8 mouse cellular contexts compared by ENCODE assay signal in the genomic region with DNA sequence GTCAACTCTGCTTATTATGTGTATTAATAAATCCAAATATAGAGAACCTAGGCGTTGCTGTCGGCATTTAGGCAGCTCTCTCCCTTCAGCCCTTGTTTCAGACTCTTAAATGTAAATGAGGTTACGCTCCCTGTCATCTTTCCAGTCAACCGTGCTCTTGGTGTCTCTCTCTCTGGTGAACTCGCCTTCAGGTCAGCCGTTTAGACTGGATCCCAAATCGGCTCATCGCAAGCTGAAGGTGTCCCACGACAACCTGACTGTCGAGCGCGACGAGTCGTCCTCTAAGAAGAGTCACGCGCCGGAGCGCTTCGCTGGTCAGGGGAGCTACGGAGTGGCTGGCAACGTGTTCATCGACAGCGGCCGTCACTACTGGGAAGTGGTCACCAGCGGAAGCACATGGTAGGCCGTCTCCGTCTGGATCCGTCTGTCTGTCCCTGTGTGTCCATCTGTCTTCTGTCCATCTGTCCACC. TPM values are rescaled to one million over a fixed set of nuclear protein-coding genes. Genes with fewer than 3 reads are reported as not detected.
DNase-seq lines count a peak whose midpoint lies in the region; ATAC-seq and TF ChIP-seq lines count a peak whose summit lies in the region.
"Not testable (repeated sequence)": the region's sequence is repeated elsewhere in the genome, so short reads cannot be mapped to it uniquely, and the experiment has no call there.

No protein-coding gene starts in this region.

- H3K9me3 ChIP-seq in hindbrain, embryonic 14.5 days (ENCODE audit: control insufficient read depth, low read length): peaks cover 73% of the 10 kb centered on the region
- H3K9me3 ChIP-seq in lung, postnatal 0 days (ENCODE audit: low read length): peaks cover 36% of the 10 kb centered on the region

- TF ChIP-seq EP300 in lung, postnatal 0 days (IDR thresholded peaks at IDR 0.05): not testable (repeated sequence)

- H3K36me3 ChIP-seq in hindbrain, embryonic 14.5 days (replicated peaks; ENCODE audit: control insufficient read depth, insufficient read depth): peaks cover 75% of the 10 kb centered on the region
- H3K36me3 ChIP-seq in lung, postnatal 0 days (ENCODE audit: insufficient read depth, low read length): peaks cover 11% of the 10 kb centered on the region; the same call in 1 of the 2 replicates

- H3K9ac ChIP-seq in hindbrain, embryonic 14.5 days; lung, postnatal 0 days (replicated peaks; ENCODE audit: low read depth): not testable (repeated sequence)

- H3K4me1 ChIP-seq in hindbrain, embryonic 14.5 days (replicated peaks; ENCODE audit: control insufficient read depth, insufficient read depth, low read length); lung, postnatal 0 days (ENCODE audit: insufficient read depth, low read depth, low read length): not testable (repeated sequence)

- not testable (repeated sequence) for TF ChIP-seq CTCF in lung, postnatal 0 days (IDR thresholded peaks at IDR 0.05)

- 85% methylated on average over 28 of the region's 28 CpGs for WGBS in hindbrain, embryonic 14.5 days
- WGBS in lung, postnatal 0 days: 59% methylated on average over 28 of the region's 28 CpGs

- 0 out of 2 replicates have a peak, but pooled peaks have one; percentile 0 for ATAC-seq in hindbrain, embryonic 14.5 days (ENCODE audit: low FRiP score)
- ATAC-seq in lung, postnatal 0 days: not testable (repeated sequence)

- H3K27me3 ChIP-seq in hindbrain, embryonic 14.5 days (ENCODE audit: control insufficient read depth, insufficient read depth, low read length); lung, postnatal 0 days (replicated peaks; ENCODE audit: insufficient read depth, low read length): not testable (repeated sequence)

- H3K27ac ChIP-seq in hindbrain, embryonic 14.5 days: peak overlapping the region; percentile 0; the same call in 1 of the 2 replicates
- H3K27ac ChIP-seq in lung, postnatal 0 days (ENCODE audit: low read length): not testable (repeated sequence)

- H3K4me2 ChIP-seq in hindbrain, embryonic 14.5 days (replicated peaks); lung, postnatal 0 days (replicated peaks; ENCODE audit: low read depth, low read length): not testable (repeated sequence)

- H3K4me3 ChIP-seq in hindbrain, embryonic 14.5 days (replicated peaks; ENCODE audit: low read length); lung, postnatal 0 days (ENCODE audit: low read depth, low read length): not testable (repeated sequence)

- peak; percentile 25 for DNase-seq in T-cell, adult 2 months (ENCODE audit: low spot score)
- peak; percentile 57 to 67 for DNase-seq in cerebellum, postnatal 25 days
- DNase-seq in frontal cortex, postnatal 14 days (ENCODE audit: low spot score in 2 of 2): peak; percentile 71 to 82
- DNase-seq in hindbrain, embryonic 14.5 days (ENCODE audit: low spot score): peak; percentile 35
- DNase-seq in layer of hippocampus, postnatal 14 days (ENCODE audit: low spot score in 2 of 2): peak; percentile 67 to 72
- peak; percentile 12 for DNase-seq in lung, postnatal 0 days (ENCODE audit: low spot score)
- DNase-seq in ovary, adult 18-20 months (ENCODE audit: low spot score): peak; percentile 80
- DNase-seq in thymus, postnatal 4 days: peak; percentile 70

RNA-seq across cellular contexts. Expression of a gene that starts 22.1 kb away (rescaled TPM):
- polyA plus RNA-seq in hindbrain, embryonic 14.5 days (2014; fragmentation: Nextera tagmentation; extraction: Ambion mirVana): 109 and 130 TPM in 2 replicates
- 100 to 1,000 TPM; 225 to 399 TPM for total RNA-seq in layer of hippocampus, postnatal 14 days (2021)
- 90.2 and 116 TPM in 2 replicates for polyA plus RNA-seq in lung, postnatal 0 days (2015; fragmentation: Nextera tagmentation; extraction: Ambion mirVana)

Comparison
In these comparisons a context has a peak if more than half of its experiments do, and no peak if none do; other contexts are left out.
1. DNase-seq: peak in every context shown above with its lines; median percentile 80 in ovary, adult 18-20 months; 76 in frontal cortex, postnatal 14 days; 70 in thymus, postnatal 4 days; 70 in layer of hippocampus, postnatal 14 days; 62 in cerebellum, postnatal 25 days; 35 in hindbrain, embryonic 14.5 days; 25 in T-cell, adult 2 months; 12 in lung, postnatal 0 days.